Mouse (Mus musculus): ENCODE results near the gene Cradd. TPM values are rescaled to one million over a fixed set of nuclear protein-coding genes. Genes with fewer than 3 reads are reported as not detected.

Cradd gene
- polyA plus RNA-seq, 1 experiment from 2014 or later: 9.4 TPM

GRCm38 (mm10) chr10:95334826-95335225 lies 10.9 kb upstream of the Cradd start:
- POLR2A ChIA-PET: no interaction called here
- ATAC-seq: no peak
- DNase-seq (ENCODE audit: low read depth, low spot score): no peak
- H3K27me3 ChIP-seq: no peaks in the 10 kb centered on the region
- in situ Hi-C loops (cut with MboI; ENCODE audit: low pct_unique_long_range_greater_than_20kb): no loop called here
- TF ChIP-seq CTCF (IDR thresholded peaks at IDR 0.05): no peak
- CTCF ChIA-PET: no interaction called here

GRCm38 (mm10) chr10:95332596-95332995 lies 8.7 kb upstream of the Cradd start:
- ChIA-PET POLR2A (no interaction called here), CTCF (no interaction called here)
- H3K27me3 ChIP-seq: no peaks in the 10 kb centered on the region
- DNase-seq (ENCODE audit: low read depth, low spot score): no peak
- no peak for ATAC-seq
- no peak for TF ChIP-seq CTCF (IDR thresholded peaks at IDR 0.05)
- in situ Hi-C loops (cut with MboI; ENCODE audit: low pct_unique_long_range_greater_than_20kb): no loop called here

- H3K27me3 ChIP-seq: no peaks in the 10 kb centered on the region
- POLR2A ChIA-PET: no interaction called here
- TF ChIP-seq CTCF (IDR thresholded peaks at IDR 0.05): no peak
- ATAC-seq (no peak), DNase-seq (ENCODE audit: low read depth, low spot score) (no peak)
- CTCF ChIA-PET: no interaction called here
- in situ Hi-C loops (cut with MboI; ENCODE audit: low pct_unique_long_range_greater_than_20kb): no loop called here
Observed at GRCm38 (mm10) chr10:95330375-95331363, 6.7 kb upstream of the Cradd start.

- no peak for TF ChIP-seq CTCF (IDR thresholded peaks at IDR 0.05)
- in situ Hi-C loops (cut with MboI; ENCODE audit: low pct_unique_long_range_greater_than_20kb): no loop called here
- ChIA-PET CTCF (no interaction called here), POLR2A (no interaction called here)
- no peak for DNase-seq (ENCODE audit: low read depth, low spot score)
- no peaks in the 10 kb centered on the region for H3K27me3 ChIP-seq
- ATAC-seq: no peak
Observed at GRCm38 (mm10) chr10:95329884-95330283, 6.0 kb upstream of the Cradd start.

GRCm38 (mm10) chr10:95324278-95324631 lies 322 bp upstream of the Cradd start:
- TF ChIP-seq CTCF (IDR thresholded peaks at IDR 0.05): no peak
- ChIA-PET CTCF (no interaction called here), POLR2A (interaction anchor here (0.6 to 0.9 kb wide), 2 partner anchors 13 to 73 kb away, joined by 3 read pairs; no protein-coding TSS in a partner anchor)
- ATAC-seq: no peak
- no peak for DNase-seq (ENCODE audit: low read depth, low spot score)
- in situ Hi-C loops (cut with MboI; ENCODE audit: low pct_unique_long_range_greater_than_20kb): no loop called here
- no peaks in the 10 kb centered on the region for H3K27me3 ChIP-seq

GRCm38 (mm10) chr10:95322076-95323070 lies 1.6 kb downstream of the Cradd start:
- ChIA-PET CTCF (no interaction called here), POLR2A (interaction anchor here (0.7 to 1.0 kb wide), 2 partner anchors 92 to 147 kb away, joined by 3 read pairs; no protein-coding TSS in a partner anchor)
- no peak for DNase-seq (ENCODE audit: low read depth, low spot score)
- in situ Hi-C loops (cut with MboI; ENCODE audit: low pct_unique_long_range_greater_than_20kb): no loop called here
- ATAC-seq: no peak
- TF ChIP-seq CTCF (IDR thresholded peaks at IDR 0.05): no peak
- no peaks in the 10 kb centered on the region for H3K27me3 ChIP-seq

- ChIA-PET CTCF (no interaction called here), POLR2A (no interaction called here)
- in situ Hi-C loops (cut with MboI; ENCODE audit: low pct_unique_long_range_greater_than_20kb): no loop called here
- no peak for ATAC-seq
- TF ChIP-seq CTCF (IDR thresholded peaks at IDR 0.05): no peak
- H3K27me3 ChIP-seq: no peaks in the 10 kb centered on the region
- no peak for DNase-seq (ENCODE audit: low read depth, low spot score)
Observed at GRCm38 (mm10) chr10:95319001-95319400, 4.9 kb downstream of the Cradd start.

GRCm38 (mm10) chr10:95318392-95318708 lies 5.6 kb downstream of the Cradd start:
- no peak for ATAC-seq
- no peak for DNase-seq (ENCODE audit: low read depth, low spot score)
- H3K27me3 ChIP-seq: no peaks in the 10 kb centered on the region
- ChIA-PET POLR2A (no interaction called here), CTCF (no interaction called here)
- TF ChIP-seq CTCF (IDR thresholded peaks at IDR 0.05): no peak
- in situ Hi-C loops (cut with MboI; ENCODE audit: low pct_unique_long_range_greater_than_20kb): no loop called here

- H3K27me3 ChIP-seq: no peaks in the 10 kb centered on the region
- in situ Hi-C loops (cut with MboI; ENCODE audit: low pct_unique_long_range_greater_than_20kb): no loop called here
- ChIA-PET CTCF (no interaction called here), POLR2A (no interaction called here)
- DNase-seq (ENCODE audit: low read depth, low spot score): no peak
- TF ChIP-seq CTCF (IDR thresholded peaks at IDR 0.05): no peak
- no peak for ATAC-seq
Observed at GRCm38 (mm10) chr10:95317581-95318391, 6.1 kb downstream of the Cradd start.

- ATAC-seq: no peak
- no peak for DNase-seq (ENCODE audit: low read depth, low spot score)
- in situ Hi-C loops (cut with MboI; ENCODE audit: low pct_unique_long_range_greater_than_20kb): no loop called here
- POLR2A ChIA-PET: interaction anchor here (0.6 kb wide), 1 partner anchor 99 kb away, joined by 3 read pairs; no protein-coding TSS in a partner anchor
- no peak for TF ChIP-seq CTCF (IDR thresholded peaks at IDR 0.05)
- no peaks in the 10 kb centered on the region for H3K27me3 ChIP-seq
- CTCF ChIA-PET: no interaction called here
Observed at GRCm38 (mm10) chr10:95317091-95317490, 6.8 kb downstream of the Cradd start.
